Mouse (Mus musculus) lung, postnatal 25 days (tissue): ENCODE measurements around the gene Pole2.

Experiments used
- DNase-seq: peaks from one replicate; pipeline ENCODE4 v3.0.0; 2022; ENCODE audit warnings: low spot score

Pole2 gene

DNA sequence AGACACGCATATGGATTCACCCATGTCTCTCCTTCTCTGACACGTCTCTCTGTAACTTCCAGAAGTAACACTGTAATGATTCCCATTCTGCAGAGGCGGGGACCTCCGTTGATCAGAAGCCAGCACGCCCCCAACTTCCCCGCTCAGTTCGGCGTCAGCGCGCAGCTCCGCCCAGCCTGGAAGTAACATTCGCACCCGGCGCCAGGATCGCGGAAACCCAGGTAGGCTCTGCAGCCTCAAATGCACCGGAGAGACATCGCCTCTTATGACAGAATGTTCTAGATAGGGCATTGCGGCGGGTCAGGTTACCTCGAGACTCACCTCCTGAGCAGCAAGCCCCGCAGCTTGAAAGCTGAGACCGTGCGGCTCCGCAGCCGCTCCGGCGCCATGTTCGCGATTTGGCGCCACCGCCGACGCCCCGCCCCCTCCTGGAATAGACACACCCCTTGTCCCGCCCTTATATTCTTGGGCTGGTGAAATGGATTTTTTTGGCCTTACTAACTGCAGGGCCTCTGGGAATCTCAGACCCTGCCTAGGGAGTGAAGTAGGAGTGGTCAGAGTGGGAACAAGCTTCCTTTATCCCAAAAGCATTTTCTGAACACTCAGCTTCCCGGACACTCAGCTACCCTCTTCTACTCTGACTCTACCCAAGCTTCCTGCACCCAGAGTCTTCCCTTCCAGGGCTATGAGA, at the start of gene Pole2:
TSS of gene Pole2 (minus strand) at position 420 of the 691 bp plus-strand sequence.
- peak; percentile 86 for DNase-seq

DNA sequence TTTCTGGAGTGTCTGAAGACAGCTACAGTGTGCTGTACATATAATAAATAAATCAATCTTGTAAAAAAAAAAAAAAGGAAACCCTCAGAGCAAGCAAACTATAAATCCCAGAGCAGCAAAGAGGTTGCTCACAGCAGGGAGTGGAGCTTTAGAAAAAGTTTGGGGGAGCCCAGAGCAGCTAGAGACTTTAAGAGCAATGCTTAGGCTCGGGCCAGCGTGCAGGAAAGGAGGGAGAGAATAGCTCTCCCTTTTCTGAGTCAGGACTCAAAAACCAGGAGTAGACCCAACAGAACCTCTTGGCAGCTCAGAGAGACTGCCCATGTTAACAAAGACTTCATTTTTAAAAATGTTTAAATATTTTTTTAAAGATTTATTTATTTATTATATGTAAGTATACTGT, 41.0 kb upstream of the Pole2 start:
- DNase-seq = no peak

DNA sequence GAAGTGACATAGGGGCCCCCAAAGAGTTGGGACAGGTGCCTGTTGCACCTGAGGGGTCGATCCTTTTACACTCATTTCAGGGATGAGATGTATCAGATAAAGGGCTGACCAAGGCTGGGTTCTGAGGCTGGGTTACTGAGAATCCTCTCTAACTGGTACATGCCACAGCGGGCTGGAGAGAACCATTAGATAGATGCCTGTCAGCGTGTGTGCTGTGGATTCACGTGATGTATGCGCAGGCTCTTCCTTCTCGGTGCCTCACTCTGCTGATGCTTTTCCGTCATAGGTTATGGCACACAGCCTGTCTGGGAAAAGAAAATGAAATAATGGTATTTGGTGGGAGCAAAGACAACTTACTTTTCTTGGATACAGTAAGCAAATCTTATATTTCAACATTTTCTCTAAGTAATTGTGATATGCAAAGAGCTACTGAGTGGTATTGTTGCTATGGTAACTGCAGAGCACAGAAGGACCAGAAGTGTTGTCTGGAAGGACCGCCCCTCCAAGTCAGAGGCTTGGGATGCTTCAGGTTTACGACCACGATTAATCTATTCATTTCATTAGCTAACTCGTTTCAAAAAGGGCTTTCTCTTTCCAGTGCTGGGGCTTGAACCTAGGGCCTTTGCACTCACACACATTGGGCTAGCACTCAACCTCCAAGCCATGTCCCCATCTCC, 40.1 kb upstream of the Pole2 start:
- no peak for DNase-seq

DNA sequence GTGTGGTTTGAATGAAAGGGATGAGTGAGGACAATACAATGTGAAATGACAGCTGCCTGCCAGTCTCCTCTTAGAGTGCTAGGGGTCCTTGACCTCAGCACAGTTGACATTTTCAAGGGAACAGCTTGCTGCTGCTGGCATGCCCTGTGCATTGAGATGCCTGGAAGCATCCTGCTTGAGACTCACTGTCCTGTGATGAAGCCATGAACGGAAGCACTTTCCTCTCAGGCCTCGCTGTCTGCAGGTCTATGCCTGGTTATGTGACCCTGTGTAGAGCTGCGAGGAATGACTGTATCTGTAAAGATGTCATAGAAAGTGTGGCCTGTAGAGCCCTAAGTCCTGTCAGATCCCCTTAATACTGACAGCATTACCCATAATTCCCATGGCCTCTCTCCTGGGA, 37.0 kb upstream of the Pole2 start:
- DNase-seq = no peak

DNA sequence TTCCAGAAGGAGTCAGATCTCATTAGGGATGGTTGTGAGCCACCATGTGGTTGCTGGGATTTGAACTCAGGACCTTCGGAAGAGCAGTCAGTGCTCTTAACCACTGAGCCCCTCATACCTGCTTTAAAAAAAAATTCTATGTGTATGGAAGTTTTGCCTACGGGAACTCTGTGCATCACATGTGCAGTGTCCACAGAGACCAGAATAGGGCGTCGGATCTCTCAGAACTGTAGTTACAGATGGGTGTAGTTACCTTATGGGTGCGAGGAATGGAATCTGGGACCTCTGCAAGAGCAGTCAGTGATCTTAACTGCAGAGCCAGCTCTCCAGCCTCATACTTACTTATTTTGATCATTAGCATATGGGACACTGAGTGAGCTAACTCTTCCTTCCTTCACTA, 34.3 kb upstream of the Pole2 start:
- no peak for DNase-seq

DNA sequence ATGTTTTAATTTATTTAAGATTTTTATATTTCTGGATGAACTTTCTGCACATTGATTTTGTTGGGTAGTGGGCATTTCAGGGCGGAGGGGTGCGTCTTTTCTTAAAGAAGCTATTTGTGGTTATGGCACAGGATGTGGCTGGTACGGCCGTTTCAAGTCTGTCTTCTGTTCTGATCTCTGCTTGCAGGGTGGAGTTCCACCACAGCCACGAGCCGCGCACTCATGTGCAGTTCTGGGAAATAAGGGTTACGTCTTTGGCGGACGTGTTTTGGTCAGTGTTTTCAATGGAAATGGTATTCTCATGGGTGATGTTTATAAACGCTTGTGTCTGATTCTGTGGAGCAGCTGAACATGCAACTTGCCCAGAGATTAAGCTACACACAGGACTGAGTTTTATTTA, 29.8 kb upstream of the Pole2 start:
- peak; percentile 29 for DNase-seq

DNA sequence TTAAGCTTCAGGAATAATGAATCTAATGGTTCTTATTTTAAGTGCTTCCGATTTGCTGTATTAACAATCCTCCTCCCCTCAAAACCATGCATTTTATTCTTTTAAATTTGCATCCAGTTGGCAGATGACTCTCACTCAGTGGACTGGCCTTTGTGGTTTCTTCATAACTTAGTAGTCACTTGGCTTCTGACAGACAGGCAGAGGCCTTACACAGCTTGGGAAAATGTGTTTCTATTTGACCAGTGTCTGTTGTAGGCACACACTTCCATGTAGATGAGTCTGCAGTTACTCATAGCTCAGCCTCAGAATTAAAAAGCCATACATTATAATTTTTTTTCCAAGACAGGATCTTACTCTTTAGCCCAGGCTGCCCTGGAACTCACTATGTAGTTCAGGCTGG, 25.8 kb upstream of the Pole2 start:
- no peak for DNase-seq

DNA sequence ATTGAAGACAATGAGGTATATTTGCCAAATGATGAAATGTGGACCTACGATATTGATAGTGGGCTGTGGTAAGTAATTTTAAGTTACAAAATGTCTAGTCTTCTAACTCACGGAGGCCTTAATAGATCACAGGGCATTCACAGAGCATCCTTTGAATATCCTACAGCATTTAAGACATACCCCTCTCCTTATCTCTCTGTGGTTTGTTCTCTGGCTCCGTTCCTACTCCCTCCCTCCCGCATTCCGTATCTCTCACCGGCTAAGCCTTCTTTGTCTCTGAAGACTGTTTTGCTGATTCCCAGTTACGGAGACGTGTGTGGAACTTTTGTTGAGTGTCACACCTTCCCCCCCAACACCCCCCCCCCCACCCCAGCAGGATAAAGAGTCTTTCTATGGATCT, 22.8 kb upstream of the Pole2 start:
- DNase-seq = no peak

DNA sequence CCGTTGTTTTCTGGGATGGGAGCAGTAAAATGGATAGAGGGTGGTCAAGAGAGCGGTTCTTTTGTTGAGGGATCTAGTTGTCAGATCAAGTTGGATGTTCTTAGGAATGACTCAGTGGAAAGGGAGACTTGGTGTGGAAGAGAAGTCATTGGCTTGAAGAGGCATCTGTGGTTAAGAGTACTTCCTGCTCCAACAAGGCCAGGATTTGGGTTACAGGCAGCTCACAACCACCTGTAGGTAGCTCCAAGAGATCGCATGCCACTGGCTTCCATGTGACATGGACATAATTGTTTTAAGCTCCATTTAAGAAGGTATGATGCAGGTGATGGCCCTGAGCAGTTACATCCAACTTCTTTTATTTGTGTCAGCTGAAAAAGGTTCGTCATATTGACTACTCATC, 21.8 kb upstream of the Pole2 start:
- DNase-seq = no peak

DNA sequence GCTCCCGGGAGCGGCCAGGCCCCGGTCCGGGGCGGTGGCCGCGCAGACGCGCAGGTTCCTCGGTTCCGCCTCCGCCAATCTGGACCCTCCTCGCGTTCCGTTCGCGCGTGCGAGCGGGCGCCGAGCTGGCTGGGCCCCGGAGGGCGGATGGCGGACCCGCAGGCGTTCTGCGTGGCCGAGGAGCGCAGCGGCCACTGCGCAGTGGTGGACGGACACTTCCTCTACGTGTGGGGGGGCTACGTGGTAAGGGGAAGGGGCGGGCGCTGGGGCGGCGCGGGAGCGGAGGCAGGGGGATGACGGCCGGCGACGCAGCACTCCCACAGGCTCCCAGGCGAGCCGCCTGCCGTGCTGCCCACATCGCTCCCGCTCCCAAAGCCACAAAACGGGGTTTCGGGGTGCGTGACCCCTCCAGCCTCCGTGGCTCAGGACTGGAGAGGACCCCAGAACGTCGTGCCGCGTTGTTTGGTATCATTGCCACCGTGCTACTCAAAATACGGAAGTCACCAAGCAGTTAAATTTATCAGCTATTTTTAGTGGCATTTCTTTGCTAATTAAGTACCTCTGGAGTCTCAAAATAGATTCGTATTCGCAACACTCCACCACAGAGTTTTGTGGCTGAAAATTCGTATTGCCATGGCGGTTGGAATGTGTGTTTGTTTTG, 13.9 kb upstream of the Pole2 start:
- DNase-seq = peak; percentile 66

DNA sequence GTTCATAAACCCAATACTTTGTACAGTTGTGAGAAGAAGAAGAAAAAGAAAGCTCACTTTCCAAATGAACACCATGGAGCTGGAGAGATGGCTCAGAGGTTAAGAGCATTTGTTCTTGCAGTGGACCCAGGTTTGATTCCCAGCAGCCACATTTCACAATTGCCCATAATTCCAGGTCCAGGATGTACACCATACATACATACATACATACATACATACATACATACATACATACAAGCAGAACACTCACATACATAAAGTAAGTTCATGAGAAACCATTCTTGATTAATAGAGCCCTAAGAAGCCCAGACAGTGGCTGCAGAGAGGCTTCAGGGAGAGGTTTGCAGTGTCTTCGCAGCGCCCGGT, 13.4 kb upstream of the Pole2 start:
- DNase-seq = no peak

DNA sequence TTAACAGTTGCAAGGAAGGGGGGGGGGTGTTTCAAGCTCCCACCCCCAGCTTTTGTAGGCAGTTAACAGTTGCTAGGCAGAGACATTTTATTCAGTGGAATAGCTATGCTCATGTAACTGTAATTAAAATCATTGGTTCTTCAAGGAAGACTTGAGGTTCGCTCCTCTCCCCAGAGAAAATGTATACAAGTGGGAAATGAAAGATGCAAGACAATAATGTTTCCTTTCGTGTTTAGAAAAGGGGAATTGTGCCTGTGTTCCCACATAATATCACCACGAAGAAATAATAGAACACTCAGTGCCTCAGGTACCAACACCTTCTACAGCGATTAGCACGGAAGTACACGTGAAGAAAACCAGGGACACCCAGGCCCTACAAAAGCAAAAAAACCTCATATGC, 12.9 kb upstream of the Pole2 start, which contains the start of gene Klhdc1:
TSS of gene Klhdc1 (plus strand) at position 301 of the 400 bp plus-strand sequence.
- DNase-seq = no peak

DNA sequence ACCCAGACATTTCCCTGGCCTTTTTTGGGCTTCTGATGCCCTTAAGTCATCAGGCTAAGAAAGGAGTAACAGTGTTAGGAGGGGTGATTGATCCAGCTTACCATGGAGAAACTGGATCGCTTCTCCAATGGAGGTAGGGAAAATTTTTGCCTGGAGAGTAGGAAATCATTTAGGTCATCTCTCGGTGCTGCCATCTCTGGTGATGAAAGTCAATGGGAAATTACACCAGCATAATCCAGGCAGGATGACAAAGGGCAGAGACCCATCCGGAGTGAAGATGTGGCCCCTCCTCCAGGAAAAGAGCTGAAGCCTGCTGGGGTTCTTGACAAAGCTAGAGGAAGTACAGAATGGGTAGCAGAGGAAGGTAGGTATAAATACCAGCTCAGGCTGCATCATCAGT, 10.3 kb upstream of the Pole2 start:
- DNase-seq = no peak

DNA sequence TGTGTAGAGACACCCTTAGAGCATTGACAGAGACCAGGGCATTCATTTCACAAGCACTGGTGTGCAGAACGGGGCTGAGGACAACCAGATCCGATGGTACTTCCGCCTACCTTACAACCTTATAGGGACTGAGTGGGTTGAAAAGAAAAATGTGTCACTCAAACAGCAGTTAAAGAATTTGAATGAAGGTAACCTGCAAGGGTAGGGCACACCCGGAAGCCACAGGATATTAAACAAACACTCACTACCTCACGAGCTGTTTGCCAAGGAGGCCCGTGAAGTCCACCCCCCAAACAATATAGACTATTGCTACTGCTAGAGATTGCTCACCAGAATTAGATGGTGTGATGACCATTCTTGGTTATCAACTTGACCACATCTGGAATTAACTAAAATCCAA, 7.8 kb upstream of the Pole2 start:
- DNase-seq = no peak

DNA sequence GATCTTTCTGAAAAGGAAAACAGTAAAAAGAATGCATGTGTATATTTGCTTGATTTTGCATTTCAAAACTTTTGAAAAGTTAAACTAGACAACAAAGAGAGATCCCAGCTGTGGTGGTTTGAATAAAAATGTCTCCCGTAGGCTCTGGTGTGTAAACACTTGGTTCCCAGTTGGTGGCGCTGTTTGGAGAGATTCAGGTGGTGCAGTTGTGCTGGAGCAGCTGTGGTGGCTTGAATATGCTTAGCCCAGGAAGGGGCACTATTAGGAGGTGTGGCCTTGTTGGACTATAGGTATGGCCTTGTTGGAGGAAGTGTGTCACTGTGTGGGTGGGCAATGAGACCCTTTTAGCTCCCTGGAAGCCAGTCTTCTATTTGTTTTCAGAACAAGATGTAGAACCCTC, 1.3 kb upstream of the Pole2 start:
- peak; percentile 31 for DNase-seq

DNA sequence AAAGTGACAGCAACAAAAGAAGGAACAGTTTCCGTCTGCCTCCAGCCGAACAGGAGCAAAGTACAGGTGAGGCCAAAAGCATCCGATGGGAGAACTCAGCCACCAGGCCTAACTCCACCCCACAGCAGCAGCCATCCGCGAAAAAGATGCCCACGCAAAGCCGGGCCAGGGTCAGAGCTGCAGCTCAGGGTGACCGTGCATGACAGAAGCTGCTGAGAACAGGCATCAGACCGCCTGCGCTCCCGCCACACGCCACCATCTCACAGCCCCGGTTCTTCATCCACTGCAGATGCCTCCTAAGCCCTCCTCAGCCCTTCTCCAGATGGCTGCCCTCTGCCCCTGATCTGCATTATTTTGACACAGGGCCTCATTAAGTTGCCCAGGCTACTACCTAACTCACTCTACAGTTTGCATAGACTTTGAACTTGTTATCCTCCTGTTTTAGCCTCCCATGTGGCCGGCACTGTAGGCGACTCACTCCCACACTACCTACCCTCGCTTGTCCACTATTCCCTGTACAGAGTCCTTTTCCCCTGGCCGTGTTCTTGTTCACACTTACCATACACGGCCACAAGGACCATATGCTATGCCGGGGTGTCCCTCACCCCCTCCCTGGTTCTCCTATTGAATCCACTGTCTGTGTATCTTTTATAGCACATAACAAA, 7.2 kb downstream of the Pole2 start:
- no peak for DNase-seq

DNA sequence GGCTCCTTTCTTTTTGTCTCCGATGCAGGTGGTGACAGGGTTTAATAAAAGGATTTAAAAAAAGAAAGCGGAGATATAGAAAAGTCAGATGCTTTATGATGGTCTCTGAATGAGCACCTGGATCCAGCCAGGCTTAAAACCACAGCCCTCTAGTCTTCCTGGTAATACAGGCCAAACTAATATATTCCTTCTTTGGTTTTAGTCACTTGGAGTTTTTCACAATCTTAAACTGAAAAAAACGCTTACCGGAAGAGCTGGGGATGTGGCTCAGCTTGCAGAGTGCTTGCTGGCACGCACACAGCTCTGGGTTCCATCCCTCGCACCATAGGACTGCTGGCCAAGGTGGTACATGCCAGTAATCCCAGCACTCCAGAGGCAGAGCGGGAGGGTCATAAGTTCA, 11.4 kb downstream of the Pole2 start:
- DNase-seq = no peak

DNA sequence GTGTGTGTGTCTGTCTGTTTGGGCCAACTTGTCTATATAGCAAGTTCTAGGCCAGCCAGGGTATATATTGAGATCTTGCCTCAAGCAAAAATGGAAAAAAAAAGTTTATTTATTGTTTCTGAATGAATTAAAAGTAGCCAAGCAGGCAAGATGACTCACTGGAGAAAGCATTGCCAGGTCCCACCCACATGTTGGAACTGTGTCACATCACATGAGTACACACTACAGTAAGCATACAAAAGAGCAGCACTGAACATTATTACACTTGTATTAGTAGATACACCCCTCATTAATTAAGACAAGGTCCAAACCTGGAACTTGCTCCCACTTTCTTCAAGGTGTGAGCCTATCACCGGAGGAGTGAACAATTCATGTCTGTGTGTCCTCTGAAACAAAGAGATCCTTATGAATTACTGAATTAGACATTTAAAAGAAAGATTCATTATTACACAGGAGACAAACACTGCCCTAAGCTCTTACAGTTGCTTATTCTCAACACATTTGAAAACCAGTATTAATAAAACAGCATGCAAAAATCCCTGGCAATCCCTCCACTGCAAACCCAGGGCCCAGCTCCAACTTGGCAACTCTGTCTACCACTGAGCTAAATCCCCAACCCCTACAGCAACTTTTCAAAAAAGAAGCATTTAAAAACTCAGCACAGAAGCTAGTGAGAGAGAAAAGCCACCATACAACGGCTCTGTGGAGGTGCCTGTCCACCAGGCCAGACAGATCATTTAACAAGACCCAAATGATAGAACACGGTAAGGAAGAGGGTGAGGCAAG, 12.8 kb downstream of the Pole2 start:
- DNase-seq = peak; percentile 58

DNA sequence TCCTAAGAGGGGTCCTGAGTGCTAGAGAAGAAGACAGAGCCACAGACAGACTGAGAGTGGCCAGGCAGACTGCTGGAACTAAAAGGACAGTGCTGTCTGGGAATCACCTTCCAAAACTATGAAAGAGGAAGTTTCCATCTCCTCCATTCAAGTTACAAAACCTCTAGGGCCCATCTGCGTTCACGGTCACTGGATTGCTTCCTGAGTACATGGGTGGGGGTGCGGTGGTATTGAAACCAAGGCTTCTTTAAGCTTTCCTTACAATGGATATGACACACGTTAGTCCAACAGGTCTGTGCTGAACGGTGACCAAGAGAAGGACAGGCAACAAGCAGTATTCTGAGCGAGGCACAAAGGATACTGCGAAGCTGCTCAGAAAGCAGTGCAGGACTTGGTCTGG, 13.6 kb downstream of the Pole2 start:
- DNase-seq = no peak

DNA sequence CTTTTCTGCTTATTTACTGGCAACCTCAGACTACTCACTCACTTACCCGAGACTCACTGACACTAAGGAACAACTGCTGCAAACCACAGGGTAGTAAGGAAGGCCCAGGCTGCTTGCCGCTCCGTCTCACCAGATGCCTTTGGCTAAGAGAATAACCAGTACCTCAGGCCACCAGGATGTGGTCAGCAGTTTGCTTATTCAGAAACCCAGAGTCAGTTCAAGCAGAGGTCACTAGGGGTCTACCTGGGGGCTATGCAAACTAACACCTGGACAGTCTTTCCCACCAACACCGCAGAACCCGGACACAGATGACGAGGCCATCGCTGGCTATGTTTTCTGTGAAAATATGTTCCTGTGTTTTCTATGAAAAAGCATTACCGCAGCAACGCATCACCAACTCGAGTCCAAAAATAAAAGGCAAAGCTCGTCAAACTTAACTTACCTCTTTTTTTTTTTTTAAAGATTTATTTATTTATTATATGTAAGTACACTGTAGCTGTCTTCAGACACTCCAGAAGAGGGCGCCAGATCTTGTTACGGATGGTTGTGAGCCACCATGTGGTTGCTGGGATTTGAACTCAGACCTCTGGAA, 14.7 kb downstream of the Pole2 start:
- no peak for DNase-seq

DNA sequence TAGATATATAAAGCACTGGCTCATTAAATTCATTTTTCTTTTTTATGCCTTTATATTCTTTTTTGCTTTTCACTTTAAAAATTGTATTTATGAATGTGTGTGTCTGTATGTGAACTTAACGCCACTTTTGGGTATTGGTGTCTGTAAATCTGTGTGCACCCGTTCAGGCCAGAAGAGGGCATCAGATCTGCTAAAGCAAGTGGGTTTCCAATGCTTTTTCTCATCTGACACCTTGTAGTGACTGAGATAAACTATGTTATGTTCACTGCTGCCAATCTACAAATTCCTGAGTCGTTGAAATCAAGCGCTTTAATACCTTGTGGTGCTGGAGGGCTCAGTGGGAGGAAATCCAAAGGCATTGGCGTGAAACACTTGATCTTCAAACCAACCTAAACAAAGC, 16.9 kb downstream of the Pole2 start:
- no peak for DNase-seq
